Mouse (Mus musculus) E14TG2a.4 (cell line): ENCODE data around the gene Efcc1.
A peak's percentile ranks its signal among the peaks of the same experiment; 100 is the strongest.

ENCODE experiments used
- H3K27me3 ChIP-seq: 2 replicates; pipeline ENCODE4 v1.6.1; 2014; ENCODE audit warnings: low read length, control low read depth; ENCODE audit not compliant: insufficient read depth
- H3K36me3 ChIP-seq: 2 replicates; pipeline ENCODE4 v1.6.1; 2014; ENCODE audit warnings: low read length, control low read depth; ENCODE audit not compliant: insufficient read depth
- H3K4me1 ChIP-seq: replicated peaks from 2 replicates; pipeline ENCODE4 v1.6.1; 2014; ENCODE audit warnings: low read depth, low read length, control low read depth
- H3K4me3 ChIP-seq: replicated peaks from 2 replicates; pipeline ENCODE4 v1.5.1; 2014; ENCODE audit warnings: mild to moderate bottlenecking, low read length
- H3K9me3 ChIP-seq: 2 replicates; pipeline ENCODE4 v1.6.1; 2014; ENCODE audit warnings: low read length, control low read depth
- CTCF ChIP-seq: conservative IDR thresholded peaks from 2 replicates; pipeline ENCODE4 v1.5.1; 2014; ENCODE audit warnings: low read length
- NANOG ChIP-seq: IDR thresholded peaks from 2 replicates; pipeline ENCODE4 v1.6.1; 2014; ENCODE audit warnings: borderline replicate concordance, low read length, mixed read lengths
- POU5F1 ChIP-seq: IDR thresholded peaks from 2 replicates; pipeline ENCODE4 v1.6.1; 2014; ENCODE audit warnings: low read length, borderline replicate concordance

Efcc1 gene

GRCm38 (mm10) chr6:87730591-87731462, at the start of gene Efcc1:
TSS of gene Efcc1 (plus strand) at chr6:87730869.
- peaks cover 85% of the 10 kb centered on the region for H3K27me3 ChIP-seq
- peaks cover 31% of the 10 kb centered on the region for H3K4me1 ChIP-seq
- no peak for TF ChIP-seq POU5F1
- TF ChIP-seq NANOG, result no peak
- TF ChIP-seq CTCF, result no peak
- no peaks in the 10 kb centered on the region for H3K36me3 ChIP-seq
- H3K9me3 ChIP-seq, result no peaks in the 10 kb centered on the region; the same call in 1 of the 2 replicates
- H3K4me3 ChIP-seq, result peak within 1 kb of the TSS; percentile 82

GRCm38 (mm10) chr6:87695947-87696346, 34.7 kb upstream of the Efcc1 start:
- Histone ChIP-seq H3K4me1 (peaks cover 10% of the 10 kb centered on the region; the same call in 1 of the 2 replicates), H3K9me3 (no peaks in the 10 kb centered on the region), H3K4me3 (no peak overlapping the region), H3K27me3 (no peaks in the 10 kb centered on the region), H3K36me3 (no peaks in the 10 kb centered on the region)
- TF ChIP-seq POU5F1 (no peak), NANOG (no peak), CTCF (no peak)

DNA sequence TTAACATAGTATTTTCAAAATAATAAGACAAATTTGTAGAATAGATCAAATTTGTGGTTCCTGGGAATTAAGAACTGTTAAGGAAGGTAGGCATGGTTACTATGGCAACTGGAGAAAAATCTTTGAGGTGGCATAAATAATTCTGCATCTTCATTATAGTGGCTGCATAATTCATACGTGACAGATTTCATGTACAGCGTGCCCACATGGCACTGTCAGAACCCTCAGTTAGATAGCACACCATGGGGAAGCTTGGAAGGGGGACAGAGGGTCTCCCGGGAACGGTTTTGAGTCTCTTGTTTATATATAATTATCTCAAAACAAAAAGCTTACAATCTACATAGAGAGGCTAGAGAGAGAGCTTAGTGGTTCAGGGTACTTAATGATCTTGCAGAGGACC, 34.1 kb upstream of the Efcc1 start:
- Histone ChIP-seq H3K9me3 (no peaks in the 10 kb centered on the region), H3K4me3 (no peak overlapping the region), H3K4me1 (peaks cover 10% of the 10 kb centered on the region; the same call in 1 of the 2 replicates), H3K27me3 (no peaks in the 10 kb centered on the region), H3K36me3 (no peaks in the 10 kb centered on the region)
- no peak for TF ChIP-seq POU5F1
- TF ChIP-seq CTCF, result no peak
- TF ChIP-seq NANOG, result no peak

DNA sequence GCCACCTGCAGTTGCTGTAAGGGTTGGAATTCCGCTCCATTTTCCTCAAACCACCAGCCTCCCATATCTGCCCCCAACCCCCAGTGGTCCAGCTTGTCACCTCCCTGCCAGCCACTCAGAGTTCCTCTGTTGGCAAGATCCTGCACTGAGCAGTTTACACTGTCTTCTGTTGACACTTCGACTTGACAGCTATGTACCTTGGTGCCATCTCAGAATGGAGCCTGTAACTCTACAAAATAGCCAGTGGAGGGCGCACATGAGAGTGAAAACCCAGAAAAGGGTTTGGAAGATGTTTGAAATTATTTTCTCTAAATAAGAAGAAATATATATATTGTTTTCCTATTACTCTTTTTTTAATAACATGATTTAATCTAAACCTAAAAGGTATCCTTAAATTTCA, 24.4 kb upstream of the Efcc1 start:
- Histone ChIP-seq H3K4me1 (0 out of 2 replicates have a peak, but pooled peaks cover 3% of the 10 kb centered on the region), H3K9me3 (no peaks in the 10 kb centered on the region), H3K4me3 (no peak overlapping the region), H3K27me3 (peaks cover 5% of the 10 kb centered on the region; the same call in 1 of the 2 replicates), H3K36me3 (no peaks in the 10 kb centered on the region)
- no peak for TF ChIP-seq NANOG
- TF ChIP-seq CTCF, result peak; percentile 64
- TF ChIP-seq POU5F1, result no peak

DNA sequence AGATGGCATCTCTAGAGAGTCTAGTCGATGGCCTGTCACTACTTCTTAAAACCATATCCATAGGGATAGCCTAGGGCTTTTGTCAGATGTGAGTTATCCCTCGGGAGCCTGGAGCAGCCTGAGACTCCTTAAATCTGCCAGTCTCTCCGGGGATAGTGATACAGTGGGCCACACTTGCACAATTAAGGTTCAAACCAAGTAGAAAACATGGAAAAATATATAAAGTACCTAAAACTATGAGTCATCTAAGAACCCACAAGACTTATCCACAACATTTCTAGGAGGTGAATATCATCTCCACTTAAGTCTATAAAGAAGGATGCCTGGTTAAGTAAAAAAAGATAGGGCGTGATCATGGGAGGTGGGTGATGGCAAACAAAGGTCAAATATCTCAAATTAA, 18.4 kb upstream of the Efcc1 start:
- H3K4me3 ChIP-seq, result no peak overlapping the region
- peaks cover 7% of the 10 kb centered on the region for H3K4me1 ChIP-seq
- H3K36me3 ChIP-seq, result no peaks in the 10 kb centered on the region
- H3K9me3 ChIP-seq, result no peaks in the 10 kb centered on the region
- peaks cover 5% of the 10 kb centered on the region; the same call in 1 of the 2 replicates for H3K27me3 ChIP-seq
- no peak for TF ChIP-seq NANOG
- no peak for TF ChIP-seq POU5F1
- TF ChIP-seq CTCF, result no peak

- Histone ChIP-seq H3K4me3 (no peak overlapping the region), H3K9me3 (no peaks in the 10 kb centered on the region), H3K27me3 (0 out of 2 replicates have a peak, but pooled peaks cover 3% of the 10 kb centered on the region), H3K4me1 (peaks cover 7% of the 10 kb centered on the region), H3K36me3 (no peaks in the 10 kb centered on the region)
- TF ChIP-seq POU5F1, result no peak
- no peak for TF ChIP-seq CTCF
- TF ChIP-seq NANOG, result no peak
Measured at GRCm38 (mm10) chr6:87714091-87714490, 16.6 kb upstream of the Efcc1 start.

DNA sequence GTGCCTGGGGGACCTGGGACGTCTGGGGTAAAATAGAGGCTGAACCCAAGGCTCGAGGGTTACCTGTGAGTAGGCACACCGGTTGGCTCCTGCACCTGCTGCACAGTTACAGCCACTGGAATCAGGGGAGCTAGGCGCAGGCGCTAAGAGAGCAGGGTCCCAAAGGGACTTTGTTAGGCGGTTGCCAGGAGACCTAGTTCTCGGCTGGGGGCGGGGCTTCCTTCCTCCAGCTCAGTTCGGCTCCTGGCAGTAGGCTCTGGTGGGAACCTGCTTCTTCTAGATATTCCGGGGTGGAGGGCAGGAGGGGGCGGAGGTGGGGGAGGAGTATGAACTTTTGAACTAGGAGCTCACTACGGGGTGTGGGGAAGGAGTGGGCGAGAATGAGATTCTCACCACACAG, 8.0 kb upstream of the Efcc1 start:
- Histone ChIP-seq H3K4me1 (peaks cover 45% of the 10 kb centered on the region), H3K4me3 (peak overlapping the region; percentile 59), H3K27me3 (peaks cover 11% of the 10 kb centered on the region; the same call in 1 of the 2 replicates), H3K9me3 (no peaks in the 10 kb centered on the region), H3K36me3 (no peaks in the 10 kb centered on the region)
- TF ChIP-seq CTCF (no peak), POU5F1 (no peak), NANOG (no peak)

GRCm38 (mm10) chr6:87725267-87725912, 5.3 kb upstream of the Efcc1 start:
- H3K36me3 ChIP-seq, result no peaks in the 10 kb centered on the region
- H3K9me3 ChIP-seq, result no peaks in the 10 kb centered on the region
- peaks cover 36% of the 10 kb centered on the region for H3K27me3 ChIP-seq
- no peak overlapping the region for H3K4me3 ChIP-seq
- TF ChIP-seq POU5F1 (no peak), CTCF (no peak), NANOG (no peak)
- peaks cover 47% of the 10 kb centered on the region for H3K4me1 ChIP-seq
